Mouse (Mus musculus) bone marrow, adult 2 months (tissue): ENCODE measurements around the gene Polr2l. TPM values are rescaled to one million over a fixed set of nuclear protein-coding genes. Genes with fewer than 3 reads are reported as not detected.

Experiments used
- H3K27ac ChIP-seq: fragments of 200-500 bp; 2 replicates; pipeline ENCODE4 v1.5.1; 2012; ENCODE audit warnings: low read depth, mild to moderate bottlenecking, control low read depth, inconsistent platforms, low read length; ENCODE audit not compliant: control insufficient read depth, poor library complexity, insufficient read depth
- H3K4me1 ChIP-seq: fragments of 200-500 bp; 2 replicates; pipeline ENCODE4 v1.6.1; 2011; ENCODE audit warnings: low read length; ENCODE audit not compliant: control insufficient read depth, insufficient read depth
- H3K4me3 ChIP-seq: fragments of 200-500 bp; replicated peaks from 2 replicates; pipeline ENCODE3; 2011; ENCODE audit warnings: mild to moderate bottlenecking, low read depth, low read length, control low read depth; ENCODE audit not compliant: control insufficient read depth
- CTCF ChIP-seq: fragments of 200-500 bp; IDR thresholded peaks from 2 replicates; pipeline ENCODE4 v1.5.1; 2011; ENCODE audit warnings: low read length, control low read depth; ENCODE audit not compliant: control insufficient read depth, insufficient read depth
- POLR2A ChIP-seq: fragments of 200-500 bp; IDR thresholded peaks from 2 replicates; pipeline ENCODE4 v1.6.1; 2011; ENCODE audit warnings: low read depth, mild to moderate bottlenecking, control low read depth, low read length, borderline replicate concordance; ENCODE audit not compliant: control insufficient read depth
- WGBS: fragments of 180-500 bp; shearing (Covaris S2); methylation state at CpG from one replicate; pipeline ENCODE4 v1.1.7; 2018; 5-methylcytosine and 5-hydroxymethylcytosine counted together
- polyA plus RNA-seq: library from polyadenylated mRNA; stranded (reverse); fragments of >200 nt; gene quantifications from 2 replicates; pipeline ENCODE4 v1.2.4, GENCODE M21; 2011; ENCODE audit warnings: low replicate concordance; ENCODE audit not compliant: missing spikeins, insufficient read depth, insufficient read length

The Polr2l gene
- polyA plus RNA-seq, 1 experiment: 7.9 TPM

DNA sequence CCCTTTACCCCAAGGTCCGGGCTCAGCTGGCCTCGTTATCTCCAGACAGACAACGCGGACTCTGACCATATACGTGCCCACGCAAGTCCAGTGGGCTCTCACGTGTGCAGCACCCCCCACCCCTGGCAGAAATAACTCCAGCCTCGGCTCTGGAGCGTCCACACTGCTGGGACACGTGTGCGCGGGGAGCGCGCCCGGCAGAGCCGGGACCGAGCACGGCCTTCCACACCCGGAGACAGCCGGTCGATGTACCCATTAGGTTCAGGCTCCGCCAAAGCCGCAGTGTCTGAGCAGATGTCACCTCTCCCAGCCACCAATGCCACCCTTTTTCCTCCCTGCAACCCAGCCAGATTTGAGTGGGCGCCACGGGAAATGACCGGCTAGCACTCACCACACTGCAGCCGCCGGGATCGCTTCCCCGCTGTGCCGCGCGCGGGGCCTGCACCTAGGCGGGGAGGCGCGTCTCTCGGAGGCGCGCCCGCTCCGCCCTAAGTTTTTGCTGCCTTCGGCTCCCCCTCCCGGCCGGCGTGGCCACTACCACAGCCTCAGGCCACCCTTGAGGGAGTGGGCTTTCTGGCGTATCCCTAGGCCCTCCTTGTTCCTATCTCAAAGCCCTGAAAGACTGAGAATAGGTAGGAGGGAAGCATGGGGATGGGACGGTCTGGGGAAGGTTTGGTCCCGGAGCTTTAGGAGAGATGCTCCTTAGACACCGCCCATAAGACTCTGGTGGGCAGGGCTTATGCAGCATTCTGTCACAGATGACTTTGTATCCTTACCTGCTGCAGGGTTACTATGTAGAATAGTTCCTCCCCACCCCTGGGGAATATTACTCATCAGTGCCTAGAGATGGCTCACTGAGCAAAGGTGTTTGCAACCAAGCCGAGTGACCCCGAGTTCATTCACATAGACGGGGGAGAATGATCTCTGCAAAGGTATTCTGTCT is 37.5 kb downstream of the Polr2l start, which contains the start of gene Slc25a22:
Slc25a22 (minus strand) TSS at position 715 of the 943 bp plus-strand sequence.
- peak within 1 kb of the TSS; percentile 70 for H3K27ac ChIP-seq
- H3K4me3 ChIP-seq: peak within 1 kb of the TSS; percentile 94
- TF ChIP-seq POLR2A: peak; percentile 62; the same call in 1 of the 2 replicates
- peak; percentile 50; the same call in 1 of the 2 replicates for TF ChIP-seq CTCF
- WGBS: 7% methylated on average over 53 of the region's 53 CpGs
- peaks cover 4% of the 10 kb centered on the region for H3K4me1 ChIP-seq

DNA sequence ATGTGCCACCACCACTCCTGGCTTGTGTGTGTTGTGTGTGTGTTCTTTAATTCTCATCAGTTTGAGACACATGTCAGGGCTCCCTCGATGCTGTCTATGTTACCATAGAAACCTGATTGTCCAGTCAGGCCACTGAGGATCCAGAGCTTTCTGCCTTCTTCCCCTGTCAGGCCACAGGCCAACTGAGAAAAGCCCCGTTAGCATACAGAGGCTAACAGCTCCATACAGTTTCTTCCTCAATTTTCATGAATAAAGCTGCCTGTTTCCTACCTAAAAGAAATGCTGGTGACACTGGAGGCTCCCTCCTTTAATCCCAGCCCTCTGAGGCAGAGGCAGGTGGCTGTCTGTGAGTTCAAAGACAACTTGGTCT is 38.4 kb downstream of the Polr2l start:
- Histone ChIP-seq H3K4me3 (no peak overlapping the region), H3K27ac (no peak overlapping the region), H3K4me1 (peaks cover 4% of the 10 kb centered on the region)
- TF ChIP-seq POLR2A (no peak), CTCF (no peak)
- WGBS: 24% methylated on average over 2 of the region's 2 CpGs

DNA sequence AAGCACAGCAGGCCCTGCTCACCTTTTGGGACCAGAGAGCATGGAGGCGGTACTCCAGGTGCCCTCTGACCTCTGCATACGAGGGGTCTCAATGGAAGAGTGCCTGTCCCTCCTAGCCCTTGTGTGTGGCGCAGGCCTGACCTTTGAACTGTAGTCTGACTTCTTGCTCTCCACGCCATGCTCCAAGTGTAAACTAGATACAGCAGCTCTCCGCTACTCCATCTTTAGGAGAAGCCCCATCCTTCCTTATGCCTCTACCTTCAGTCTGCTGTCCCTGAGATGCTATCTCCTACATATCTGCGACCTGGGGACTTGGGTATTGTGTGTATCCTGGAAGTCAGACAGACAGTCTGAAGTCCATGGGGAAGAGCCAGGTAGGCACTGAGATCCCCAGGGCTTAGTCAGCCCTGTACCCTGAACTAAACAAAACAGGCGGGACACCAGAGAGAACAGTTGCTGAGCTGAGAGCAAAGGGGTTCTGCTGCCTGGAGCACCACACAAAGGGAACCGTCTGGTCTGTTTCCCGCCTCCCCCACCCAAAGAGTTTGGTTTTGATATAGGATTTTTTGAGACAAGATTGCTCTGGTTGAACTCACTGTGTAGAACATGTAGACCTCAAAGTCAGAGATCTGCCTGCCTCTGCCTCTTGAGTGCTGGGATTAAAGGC is 38.9 kb downstream of the Polr2l start:
- Histone ChIP-seq H3K27ac (0 out of 2 replicates have a peak overlapping the region, but pooled peaks have one; percentile 8), H3K4me1 (peaks cover 4% of the 10 kb centered on the region), H3K4me3 (peak overlapping the region; percentile 63)
- TF ChIP-seq POLR2A: no peak
- TF ChIP-seq CTCF: no peak
- WGBS: 76% methylated on average over 9 of the region's 9 CpGs

DNA sequence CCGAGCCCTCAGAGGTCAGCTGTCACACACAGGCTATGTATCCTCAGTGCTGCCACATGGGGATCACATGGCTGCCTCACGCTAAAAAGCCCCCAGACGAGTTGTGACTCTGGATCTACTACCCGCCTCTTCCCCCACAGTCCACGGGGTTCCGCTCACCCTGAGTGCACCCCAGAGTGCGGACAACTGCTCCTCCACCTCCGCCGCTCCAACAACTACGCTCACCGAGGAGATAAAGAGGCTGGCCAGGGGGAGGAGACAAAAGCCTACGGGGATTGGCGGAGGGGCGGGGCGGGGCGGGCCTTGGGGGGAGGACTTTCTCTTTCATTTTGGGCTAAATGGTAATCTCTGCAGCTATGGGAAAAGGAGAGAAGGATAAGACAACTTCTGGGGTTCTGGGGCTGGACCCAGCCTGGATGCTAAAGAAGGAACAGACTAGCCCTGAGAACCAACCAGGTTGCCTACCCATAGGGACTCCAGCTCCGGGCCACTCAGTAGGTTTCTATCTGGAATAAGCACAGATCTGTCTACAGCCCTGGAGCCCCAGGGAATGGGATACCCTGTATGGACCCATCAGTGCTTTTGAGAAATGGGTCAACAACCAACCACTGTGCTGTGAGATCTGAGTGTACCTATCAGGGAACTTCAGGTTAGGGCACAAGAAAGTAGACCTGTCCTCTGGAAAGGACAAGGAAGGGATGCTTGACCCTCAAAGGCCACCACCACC is 39.6 kb downstream of the Polr2l start:
- H3K4me1 ChIP-seq: peaks cover 4% of the 10 kb centered on the region
- WGBS: 2% methylated on average over 17 of the region's 17 CpGs
- H3K4me3 ChIP-seq: peak overlapping the region; percentile 71

DNA sequence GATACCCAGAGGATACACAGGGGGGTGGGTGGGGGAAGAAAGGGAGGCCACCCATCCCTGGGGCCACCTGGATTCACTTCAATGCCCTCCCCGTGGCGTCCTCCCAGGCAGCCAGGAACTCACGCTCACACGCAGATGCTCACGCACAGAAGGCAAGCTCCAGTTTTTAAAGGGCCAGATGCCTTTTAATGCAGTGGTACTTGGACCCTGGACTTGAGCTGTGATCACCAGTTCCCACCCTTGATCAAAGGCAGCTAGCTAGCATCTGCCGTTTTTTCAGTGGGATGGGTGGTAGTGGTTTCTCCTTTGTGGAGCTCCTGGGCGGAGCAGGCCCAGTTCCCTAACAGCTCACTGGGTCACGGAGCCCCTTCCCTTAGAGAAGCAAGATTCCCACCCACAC is 40.5 kb downstream of the Polr2l start:
- 0 out of 2 replicates have a peak overlapping the region, but pooled peaks have one; percentile 5 for H3K27ac ChIP-seq
- H3K4me3 ChIP-seq: peak overlapping the region; percentile 71
- H3K4me1 ChIP-seq: peaks cover 4% of the 10 kb centered on the region
- TF ChIP-seq POLR2A: 0 out of 2 replicates have a peak, but pooled peaks have one; percentile 17
- no peak for TF ChIP-seq CTCF
- 22% methylated on average over 8 of the region's 8 CpGs for WGBS

More for the DNA sequence above, 39.6 kb downstream of the Polr2l start:
- 0 out of 2 replicates have a peak overlapping the region, but pooled peaks have one; percentile 8 for H3K27ac ChIP-seq
- TF ChIP-seq POLR2A: peak; percentile 77; the same call in 1 of the 2 replicates
- TF ChIP-seq CTCF: no peak

DNA sequence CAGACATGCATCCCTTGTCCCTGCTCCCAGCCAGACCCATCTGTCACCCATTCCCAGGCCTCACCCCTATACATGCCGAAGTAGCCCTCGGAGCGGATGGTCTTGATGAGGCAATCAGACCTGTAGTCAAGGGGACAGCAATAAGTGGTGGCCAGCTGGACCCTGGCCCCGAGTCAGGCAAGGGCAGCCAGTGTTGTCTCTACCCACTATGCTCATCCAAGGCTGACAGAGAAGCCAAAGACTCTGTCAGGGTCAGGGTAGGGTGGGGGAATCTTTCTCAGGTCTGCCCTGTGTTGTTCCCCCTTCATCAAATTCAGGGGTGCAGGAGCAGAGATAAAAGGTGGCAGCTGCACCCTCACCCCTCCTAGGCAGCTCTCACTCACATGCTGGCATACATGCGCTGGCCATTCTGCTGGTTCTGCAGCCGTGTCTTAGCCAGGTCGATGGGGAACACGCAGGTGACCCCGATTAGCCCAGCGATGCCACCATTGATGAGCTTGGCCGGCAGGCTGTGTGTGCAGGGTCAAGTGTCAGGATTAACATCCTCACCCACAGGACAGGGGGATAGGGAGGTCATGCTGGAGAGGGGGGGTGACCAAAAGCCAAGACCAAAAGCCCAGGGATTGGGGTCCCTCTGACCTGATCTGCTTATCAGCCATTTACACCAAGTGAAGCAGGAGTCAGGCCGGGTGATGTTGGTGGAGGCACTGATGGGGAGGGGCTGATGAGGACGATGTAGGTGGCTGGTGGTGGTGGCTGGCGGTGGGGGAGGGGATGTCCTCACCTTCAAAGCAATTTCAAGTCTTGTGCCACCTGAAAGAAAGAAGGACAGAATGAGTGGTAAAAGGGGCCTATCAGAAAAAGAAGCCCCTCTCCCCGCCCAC is 41.2 kb downstream of the Polr2l start:
- no peak for TF ChIP-seq POLR2A
- no peak for TF ChIP-seq CTCF
- WGBS: 82% methylated on average over 15 of the region's 15 CpGs
- Histone ChIP-seq H3K4me1 (peaks cover 4% of the 10 kb centered on the region), H3K27ac (no peak overlapping the region), H3K4me3 (no peak overlapping the region)
